Mouse (Mus musculus): ENCODE results near the gene Abca16.

Gene Abca16

DNA sequence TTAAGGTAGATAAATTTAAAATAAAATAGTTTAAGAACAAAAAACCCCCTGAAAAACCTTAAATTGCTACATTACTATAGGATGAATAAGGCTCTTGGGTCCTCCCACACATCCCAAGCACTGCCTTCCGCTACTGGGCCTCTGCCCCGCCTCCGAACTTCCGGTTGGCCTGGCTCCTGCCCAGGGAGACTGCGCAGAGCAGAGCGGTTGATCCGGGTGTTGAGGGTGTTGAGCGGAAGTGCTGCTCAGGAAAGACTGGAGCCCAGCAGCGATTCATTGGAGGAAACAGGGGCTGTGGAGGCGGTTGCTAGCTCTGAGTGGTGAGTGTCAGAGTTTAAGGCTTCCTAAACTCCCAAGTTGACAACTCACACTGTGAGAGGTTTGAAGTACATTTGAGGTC is at the start of gene Abca16:
Abca16 (plus strand) TSS at position 201 of the 400 bp plus-strand sequence.
- in situ Hi-C loops (cut with MboI, MseI) = no loop called here

DNA sequence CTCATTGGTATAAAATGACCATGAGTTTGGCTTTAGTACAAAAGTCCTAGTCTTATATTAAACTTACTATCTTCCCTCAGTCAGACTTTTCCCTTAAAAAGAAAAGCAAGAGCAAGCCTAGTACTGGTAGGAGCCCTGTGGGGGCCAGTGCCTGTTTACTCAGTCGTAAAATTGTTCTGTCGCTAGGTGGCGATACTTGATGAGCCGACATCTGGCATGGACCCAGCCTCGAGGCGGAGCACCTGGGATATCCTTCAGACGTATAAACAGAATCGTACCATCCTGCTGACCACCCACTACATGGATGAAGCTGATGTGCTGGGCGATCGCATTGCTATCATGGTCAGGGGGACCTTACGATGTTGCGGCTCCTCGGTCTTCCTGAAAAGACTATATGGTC is 48.3 kb upstream of the Abca16 start:
- in situ Hi-C loops (cut with MboI, MseI) = no loop called here

DNA sequence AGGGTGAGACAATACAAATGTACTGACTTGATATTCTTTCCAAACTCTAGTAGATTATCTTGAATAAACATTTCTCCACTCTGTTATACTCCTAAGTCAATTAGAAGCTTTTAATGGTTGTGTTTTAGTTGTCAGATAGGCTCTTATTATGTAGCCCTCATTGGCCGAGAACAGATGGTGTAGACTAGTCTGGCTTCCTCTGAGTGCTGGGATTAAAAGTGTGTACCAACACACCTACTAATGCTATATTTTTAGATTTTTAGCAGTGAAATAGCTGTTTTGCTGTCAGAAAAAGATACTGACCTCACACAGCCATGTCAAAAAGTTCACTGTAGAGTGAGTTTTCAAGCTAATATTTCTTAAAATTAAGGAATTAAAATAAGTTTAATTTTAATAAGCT is 2.9 kb downstream of the Abca16 start:
- in situ Hi-C loops (cut with MboI, MseI) = no loop called here

- in situ Hi-C loops (cut with MboI, MseI) = no loop called here
Measured at GRCm38 (mm10) chr7:120426625-120427024, 17.2 kb downstream of the Abca16 start.

DNA sequence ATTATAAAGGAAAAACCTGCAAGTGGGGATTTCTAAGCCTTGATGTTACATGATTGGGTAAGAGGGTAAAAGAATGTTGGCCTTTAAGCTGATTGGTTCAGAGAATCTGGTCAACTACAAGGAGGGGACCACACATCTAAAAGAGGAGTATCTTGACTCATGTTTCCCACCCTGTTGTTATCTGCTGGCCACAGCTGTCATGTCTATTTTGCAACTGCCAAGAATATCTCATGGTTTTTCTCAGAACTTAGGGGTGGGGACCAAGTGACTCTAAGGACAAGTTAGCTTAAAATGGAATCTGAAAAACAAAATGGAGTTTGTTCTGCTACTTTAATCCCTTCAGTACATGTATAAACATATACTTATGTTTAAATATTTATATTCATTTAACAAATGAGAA is 22.0 kb downstream of the Abca16 start:
- in situ Hi-C loops (cut with MboI, MseI) = no loop called here

- in situ Hi-C loops (cut with MboI, MseI) = no loop called here
Measured at GRCm38 (mm10) chr7:120503891-120504662, 94.6 kb downstream of the Abca16 start.

DNA sequence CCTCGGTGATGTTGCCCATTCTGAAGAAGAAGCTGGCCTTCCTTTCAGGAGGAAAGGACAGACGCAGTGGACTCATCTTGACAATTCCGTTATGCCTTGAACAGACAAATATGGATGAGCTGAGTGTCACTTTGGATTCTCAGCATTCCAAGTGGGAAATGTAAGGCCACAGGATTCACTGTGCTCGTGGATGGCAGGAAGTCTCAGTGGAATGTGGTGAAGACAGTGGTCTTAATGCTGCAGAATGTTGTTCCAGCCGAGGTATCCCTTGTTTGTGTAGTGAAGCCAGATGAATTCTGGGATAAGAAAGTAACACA is 95.2 kb downstream of the Abca16 start:
- in situ Hi-C loops (cut with MboI, MseI) = no loop called here

DNA sequence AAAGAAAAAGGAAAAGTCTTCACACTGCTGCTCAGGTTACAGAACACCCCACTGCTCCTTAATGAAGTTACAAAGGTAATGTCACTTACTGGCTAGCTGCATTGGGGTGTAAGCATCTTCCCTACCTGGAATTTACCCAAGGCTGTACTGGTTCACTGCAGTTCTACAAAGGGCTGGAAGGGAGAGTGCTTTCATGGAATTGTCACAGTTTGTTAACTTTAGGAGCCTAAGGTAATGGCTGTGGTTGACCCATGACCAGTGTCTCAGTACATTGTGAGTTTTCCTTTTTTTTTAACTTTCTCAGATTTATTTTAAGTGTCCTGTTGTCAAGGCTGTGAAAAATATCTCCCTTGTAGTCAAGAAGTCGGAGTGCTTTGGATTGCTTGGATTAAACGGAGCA is 125.4 kb downstream of the Abca16 start:
- in situ Hi-C loops (cut with MboI, MseI) = no loop called here

GRCm38 (mm10) chr7:120552479-120553180 is 143.2 kb downstream of the Abca16 start:
- in situ Hi-C loops (cut with MboI, MseI) = no loop called here

DNA sequence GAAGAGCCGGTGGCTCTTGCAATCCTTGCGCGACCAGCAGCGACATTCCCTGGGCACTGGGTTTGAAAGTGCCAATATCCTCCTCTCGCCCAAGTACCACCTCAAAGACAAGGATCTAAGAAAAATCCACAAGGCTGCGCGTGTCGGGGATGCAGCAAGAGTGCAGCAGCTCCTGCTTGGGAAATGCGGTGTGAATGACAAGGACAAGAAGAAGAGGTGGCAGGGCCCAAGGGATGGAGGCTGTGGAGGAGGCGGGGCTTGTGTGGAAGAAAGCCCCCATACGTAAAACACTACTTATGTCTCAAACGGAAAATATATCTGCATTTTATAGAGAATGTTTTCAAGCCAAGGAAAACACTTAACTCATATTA is 143.7 kb downstream of the Abca16 start:
- in situ Hi-C loops (cut with MboI, MseI) = no loop called here

DNA sequence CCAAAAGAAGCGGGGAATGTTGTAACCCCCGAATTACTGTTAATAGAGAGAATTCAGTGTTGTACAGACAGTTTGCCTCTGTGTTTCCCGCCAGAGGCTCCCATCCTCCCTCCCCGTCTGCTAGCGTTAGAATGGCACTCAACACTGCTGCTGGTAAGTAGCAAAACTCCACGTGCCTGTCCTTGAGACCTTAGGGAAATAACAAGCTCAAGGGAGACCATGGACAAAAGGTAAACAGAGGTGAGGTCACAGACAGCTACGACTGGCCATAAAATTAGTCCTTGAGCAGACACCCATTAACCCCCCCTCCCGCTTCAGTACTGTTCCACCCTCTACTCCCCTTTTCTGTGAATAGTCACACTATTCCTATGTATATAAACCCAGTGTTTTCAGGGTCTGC is 157.9 kb downstream of the Abca16 start:
- in situ Hi-C loops (cut with MboI, MseI) = no loop called here

- in situ Hi-C loops (cut with MboI, MseI) = no loop called here
Measured at GRCm38 (mm10) chr7:120576520-120576919, 167.1 kb downstream of the Abca16 start.

All from regulatory T cell (primary cell).